Mouse (Mus musculus) E14TG2a.4 (cell line): ENCODE data around the gene Zfp383.

Experiments
- CTCF ChIP-seq: conservative IDR thresholded peaks from 2 replicates; pipeline ENCODE4 v1.5.1; 2014; ENCODE audit warnings: low read length
- POU5F1 ChIP-seq: IDR thresholded peaks from 2 replicates; pipeline ENCODE4 v1.6.1; 2014; ENCODE audit warnings: low read length, borderline replicate concordance

- TF ChIP-seq CTCF (no peak), POU5F1 (no peak)
Measured at GRCm38 (mm10) chr7:29921439-29922093, 13.5 kb downstream of the Zfp383 start.
